Mouse (Mus musculus) left cerebral cortex, postnatal 36 days (tissue): Measurements from ENCODE around the gene Enthd1. TPM values are rescaled to one million over a fixed set of nuclear protein-coding genes. Genes with fewer than 3 reads are reported as not detected.
"Not testable (repeated sequence)": the region's sequence is repeated elsewhere in the genome, so short reads cannot be mapped to it uniquely, and the experiment has no call there.

Experiments used
- DNase-seq, 2 experiments: peaks; one replicate each; pipeline ENCODE4 v3.0.0; 2021 to 2022; ENCODE audit warnings: low spot score in 2 of 2, mixed read lengths in 1 of 2
- intact Hi-C: fragments of 180-260 bp; cut with DNase I; formaldehyde crosslinking; loops from one replicate; pipeline ENCODE4 v1.15.1; 2025
- total RNA-seq, 2 experiments: library from RNA; stranded (reverse); gene quantifications; 2 replicates each; pipeline ENCODE4 v1.2.3; 2021

Enthd1 gene
- total RNA-seq = not detected

- intact Hi-C loops = no loop called here
- no peak for DNase-seq
Measured at GRCm38 (mm10) chr15:80565106-80565665, at the start of gene Enthd1. Enthd1 (minus strand) TSS chr15:80565156.

- intact Hi-C loops = no loop called here
Measured at GRCm38 (mm10) chr15:80613904-80614303, 48.9 kb upstream of the Enthd1 start.

GRCm38 (mm10) chr15:80611478-80611877 lies 46.5 kb upstream of the Enthd1 start:
- intact Hi-C loops = no loop called here
- DNase-seq = no peak

More at GRCm38 (mm10) chr15:80613904-80614303, 48.9 kb upstream of the Enthd1 start:
- no peak for DNase-seq

- intact Hi-C loops = no loop called here
Measured at GRCm38 (mm10) chr15:80610335-80610734, 45.4 kb upstream of the Enthd1 start.

GRCm38 (mm10) chr15:80607970-80608369 lies 43.0 kb upstream of the Enthd1 start:
- DNase-seq = no peak
- intact Hi-C loops = no loop called here

More at GRCm38 (mm10) chr15:80610335-80610734, 45.4 kb upstream of the Enthd1 start:
- DNase-seq = no peak

GRCm38 (mm10) chr15:80604026-80604425 lies 39.1 kb upstream of the Enthd1 start:
- intact Hi-C loops = no loop called here
- DNase-seq = no peak

- intact Hi-C loops = no loop called here
- DNase-seq = no peak
Measured at GRCm38 (mm10) chr15:80602487-80602886, 37.5 kb upstream of the Enthd1 start.

- no peak for DNase-seq
- intact Hi-C loops = no loop called here
Measured at GRCm38 (mm10) chr15:80601456-80601855, 36.5 kb upstream of the Enthd1 start.

GRCm38 (mm10) chr15:80599843-80600242 lies 34.9 kb upstream of the Enthd1 start:
- DNase-seq = no peak
- intact Hi-C loops = no loop called here

- intact Hi-C loops = no loop called here
- no peak for DNase-seq
Measured at GRCm38 (mm10) chr15:80599213-80599750, 34.3 kb upstream of the Enthd1 start.

GRCm38 (mm10) chr15:80598750-80599149 lies 33.8 kb upstream of the Enthd1 start:
- intact Hi-C loops = no loop called here
- no peak for DNase-seq

GRCm38 (mm10) chr15:80593877-80594276 lies 28.9 kb upstream of the Enthd1 start:
- intact Hi-C loops = no loop called here
- DNase-seq = no peak

GRCm38 (mm10) chr15:80592737-80593136 lies 27.8 kb upstream of the Enthd1 start:
- intact Hi-C loops = no loop called here

GRCm38 (mm10) chr15:80590641-80591040 lies 25.7 kb upstream of the Enthd1 start:
- intact Hi-C loops = no loop called here
- DNase-seq = no peak

More at GRCm38 (mm10) chr15:80592737-80593136, 27.8 kb upstream of the Enthd1 start:
- no peak for DNase-seq

- no peak for DNase-seq
- intact Hi-C loops = no loop called here
Measured at GRCm38 (mm10) chr15:80586296-80586695, 21.3 kb upstream of the Enthd1 start.

- DNase-seq = no peak
- intact Hi-C loops = no loop called here
Measured at GRCm38 (mm10) chr15:80582581-80583495, 17.9 kb upstream of the Enthd1 start.

GRCm38 (mm10) chr15:80580585-80580984 lies 15.6 kb upstream of the Enthd1 start:
- intact Hi-C loops, DNase-seq: not testable (repeated sequence)

GRCm38 (mm10) chr15:80579121-80579520 lies 14.2 kb upstream of the Enthd1 start:
- intact Hi-C loops = no loop called here
- no peak for DNase-seq

GRCm38 (mm10) chr15:80577166-80577960 lies 12.4 kb upstream of the Enthd1 start:
- no peak for DNase-seq
- intact Hi-C loops = no loop called here
